Mouse (Mus musculus): ENCODE data around the gene Hey2. TPM values are rescaled to one million over a fixed set of nuclear protein-coding genes. Genes with fewer than 3 reads are reported as not detected.

The Hey2 gene
- polyA plus RNA-seq, 1 experiment from 2014 or later, result 0.13 TPM

DNA sequence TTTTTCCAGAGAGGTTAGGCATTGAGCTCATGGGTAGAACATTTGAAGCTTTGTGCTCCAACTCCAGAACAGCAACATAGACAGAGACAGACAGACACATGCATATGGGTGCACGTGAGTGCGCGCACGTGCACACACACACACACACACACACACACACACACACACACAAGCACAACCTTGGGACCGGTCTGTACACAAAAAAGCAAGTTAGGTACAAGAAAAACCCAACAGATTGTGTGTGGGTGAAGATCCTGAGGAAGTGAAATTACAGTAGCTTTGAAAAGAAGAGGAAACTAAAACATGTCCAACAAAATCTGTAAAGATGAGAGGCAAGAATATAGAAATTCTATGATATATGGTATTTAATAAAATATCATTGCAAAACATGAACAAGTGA, 53.1 kb downstream of the Hey2 start:
- no peak for TF ChIP-seq CTCF (IDR thresholded peaks at IDR 0.05)
- in situ Hi-C loops (cut with MboI; ENCODE audit: low pct_unique_long_range_greater_than_20kb), result no loop called here
- DNase-seq (ENCODE audit: low read depth, low spot score) (no peak), ATAC-seq (no peak)
- no peaks in the 10 kb centered on the region for H3K27me3 ChIP-seq
- CTCF ChIA-PET, result interaction anchor here (0.7 to 1.5 kb wide), 2 partner anchors 13 to 16 kb away, joined by 3 to 4 read pairs; no protein-coding TSS in a partner anchor
- POLR2A ChIA-PET, result interaction anchor here (0.6 to 0.7 kb wide), 2 partner anchors 9 to 21 kb away, joined by 3 to 4 read pairs; no protein-coding TSS in a partner anchor

DNA sequence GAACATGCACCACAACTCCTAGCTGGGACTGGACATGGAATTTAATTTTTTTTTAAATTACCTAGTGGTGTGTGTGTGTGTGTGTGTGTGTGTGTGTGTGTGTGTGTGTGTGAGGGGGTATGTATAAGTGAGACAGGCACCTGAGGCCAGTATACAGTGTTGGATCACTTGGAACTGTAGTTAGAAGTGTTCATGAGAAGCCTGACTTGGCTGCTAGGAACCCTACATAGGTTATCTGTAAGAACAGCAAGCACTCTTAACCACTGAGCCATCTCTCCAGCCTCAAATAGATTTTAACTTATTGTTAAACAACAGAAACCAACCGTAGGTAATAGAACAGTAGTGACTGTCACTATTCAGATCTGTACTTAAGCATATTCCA, 54.3 kb downstream of the Hey2 start:
- in situ Hi-C loops (cut with MboI; ENCODE audit: low pct_unique_long_range_greater_than_20kb), result no loop called here

DNA sequence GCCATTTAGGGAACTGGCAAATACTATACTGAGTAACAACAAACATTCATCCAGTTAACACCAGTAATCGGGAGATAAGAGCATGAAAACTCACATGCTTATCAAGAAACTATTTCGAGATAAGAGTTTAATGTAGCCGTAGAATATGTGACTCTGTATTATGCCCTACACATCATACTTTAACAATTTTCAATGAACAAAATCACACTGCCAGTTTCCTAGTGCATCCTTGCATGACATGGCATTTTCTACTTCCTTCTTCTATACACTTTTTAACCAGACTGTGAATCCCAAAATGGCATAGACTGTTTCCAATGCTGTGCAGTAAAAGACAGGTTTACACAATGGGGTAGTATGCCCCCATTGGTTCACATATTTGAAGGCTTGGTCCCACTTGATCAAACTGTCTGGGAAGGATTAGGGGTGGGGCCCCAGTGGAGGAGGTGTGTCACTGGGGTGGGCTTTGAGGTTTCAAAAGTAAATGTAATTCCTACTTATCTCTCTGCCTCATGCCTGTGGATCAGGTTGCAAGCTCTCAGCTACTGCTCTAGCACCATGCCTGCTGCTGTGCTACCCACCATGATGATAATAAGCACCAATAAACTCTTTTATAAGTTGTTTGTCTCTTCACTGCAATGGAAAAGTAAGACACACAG, 54.8 kb downstream of the Hey2 start:
- CTCF ChIA-PET, result no interaction called here
- POLR2A ChIA-PET, result interaction anchor here (0.6 kb wide), 1 partner anchor 27 kb away, joined by 3 read pairs; no protein-coding TSS in a partner anchor
- TF ChIP-seq CTCF (IDR thresholded peaks at IDR 0.05), result no peak
- ATAC-seq (no peak), DNase-seq (ENCODE audit: low read depth, low spot score) (no peak)
- in situ Hi-C loops (cut with MboI; ENCODE audit: low pct_unique_long_range_greater_than_20kb), result no loop called here
- H3K27me3 ChIP-seq, result no peaks in the 10 kb centered on the region

More for the DNA sequence above, 54.3 kb downstream of the Hey2 start:
- H3K27me3 ChIP-seq, result no peaks in the 10 kb centered on the region
- ChIA-PET POLR2A (interaction anchor here (0.6 kb wide), 1 partner anchor 28 kb away, joined by 3 read pairs; no protein-coding TSS in a partner anchor), CTCF (interaction anchor here (1.5 kb wide), 1 partner anchor 14 kb away, joined by 4 read pairs; no protein-coding TSS in a partner anchor)
- no peak for ATAC-seq
- TF ChIP-seq CTCF (IDR thresholded peaks at IDR 0.05), result no peak
- no peak for DNase-seq (ENCODE audit: low read depth, low spot score)

GRCm38 (mm10) chr10:30786103-30786754, 56.4 kb downstream of the Hey2 start:
- TF ChIP-seq CTCF (IDR thresholded peaks at IDR 0.05), result no peak
- DNase-seq (ENCODE audit: low read depth, low spot score) (no peak), ATAC-seq (no peak)
- CTCF ChIA-PET, result no interaction called here
- in situ Hi-C loops (cut with MboI; ENCODE audit: low pct_unique_long_range_greater_than_20kb), result no loop called here
- POLR2A ChIA-PET, result interaction anchor here (1.2 kb wide), 1 partner anchor 14 kb away, joined by 4 read pairs; no protein-coding TSS in a partner anchor
- H3K27me3 ChIP-seq, result no peaks in the 10 kb centered on the region

Other genes starting within 250 kb of the Hey2 start
- 11.6 TPM for gene Trmt11, start 242.1 kb downstream of the Hey2 start, polyA plus RNA-seq (2021)
- gene Hint3, start 213.2 kb downstream of the Hey2 start, polyA plus RNA-seq (2021), result 19.0 TPM
- gene Ncoa7, start 39.5 kb downstream of the Hey2 start, polyA plus RNA-seq (2021), result 24.3 TPM